Mouse (Mus musculus): ENCODE results near the gene Dach1. TPM values are rescaled to one million over a fixed set of nuclear protein-coding genes. Genes with fewer than 3 reads are reported as not detected.

Dach1 gene
- polyA plus RNA-seq, 2 experiments: 0.17 to 0.29 TPM

DNA sequence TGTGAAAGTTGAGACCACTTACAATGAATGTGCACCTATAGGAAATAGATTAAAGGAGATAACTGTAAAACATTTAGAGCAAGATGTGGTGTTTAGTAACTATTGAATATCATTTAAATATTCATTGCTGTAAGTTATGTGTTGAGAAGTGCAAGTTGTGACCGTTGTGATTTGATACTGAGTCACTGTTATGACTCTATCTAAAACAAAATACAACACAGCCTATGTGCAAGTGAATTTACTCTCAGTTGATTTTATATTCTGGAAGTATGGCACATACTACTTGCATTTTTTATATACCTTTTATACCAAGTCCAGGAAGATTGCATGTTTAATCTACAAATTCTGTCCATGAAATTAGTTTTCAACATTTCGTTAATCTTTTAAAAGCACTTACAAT, 415.6 kb downstream of the Dach1 start:
- H3K27me3 ChIP-seq (ENCODE audit: control insufficient read depth, insufficient read depth, low read length): no peaks in the 10 kb centered on the region
- H3K4me2 ChIP-seq (ENCODE audit: low read depth): no peak overlapping the region
- H3K4me3 ChIP-seq (ENCODE audit: insufficient read depth in 1 of 2, low read depth in 2 of 2, low read length in 2 of 2): no peak overlapping the region
- ATAC-seq (ENCODE audit: insufficient read depth) (no peak), DNase-seq (ENCODE audit: low read depth in 3 of 3, low spot score in 3 of 3) (no peak)
- no peak overlapping the region for H3K27ac ChIP-seq
- no peak overlapping the region for H3K9ac ChIP-seq (replicated peaks)
- no peaks in the 10 kb centered on the region for H3K9me3 ChIP-seq (ENCODE audit: control insufficient read depth, low read length)
- TF ChIP-seq EP300 (IDR thresholded peaks at IDR 0.05; ENCODE audit: low read depth) (no peak), CTCF (IDR thresholded peaks at IDR 0.05; ENCODE audit: low read depth) (no peak)
- WGBS (ENCODE audit: insufficient replicate concordance): 63% methylated on average over 2 of the region's 2 CpGs
- H3K36me3 ChIP-seq (replicated peaks; ENCODE audit: control insufficient read depth, insufficient read depth, low read depth): no peaks in the 10 kb centered on the region
- H3K4me1 ChIP-seq (replicated peaks; ENCODE audit: control insufficient read depth in 2 of 2, insufficient read depth in 2 of 2, low read length in 1 of 2): no peaks in the 10 kb centered on the region

DNA sequence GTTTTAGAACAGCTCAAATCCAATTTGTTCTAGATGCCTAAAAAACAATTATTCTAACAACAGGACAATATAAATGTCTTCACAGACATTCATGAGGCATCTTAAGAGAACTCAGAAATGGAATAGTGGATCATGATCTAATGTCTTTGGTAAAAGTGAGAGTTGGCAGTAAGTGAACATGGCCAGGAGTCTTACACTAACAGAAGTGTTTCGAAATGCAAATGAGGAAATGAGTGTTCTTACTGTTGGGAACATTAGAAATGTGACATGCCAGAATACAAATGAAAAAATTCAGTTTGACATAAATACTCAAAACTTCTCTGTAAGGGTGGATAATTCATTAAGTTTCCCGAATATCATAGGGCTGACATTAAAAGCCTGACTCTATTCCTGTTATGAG, 426.3 kb downstream of the Dach1 start:
- Histone ChIP-seq H3K4me1 (replicated peaks; ENCODE audit: control insufficient read depth in 2 of 2, insufficient read depth in 2 of 2, low read length in 1 of 2) (no peaks in the 10 kb centered on the region), H3K36me3 (replicated peaks; ENCODE audit: control insufficient read depth, insufficient read depth, low read depth) (no peaks in the 10 kb centered on the region), H3K9ac (replicated peaks) (no peak overlapping the region), H3K4me2 (ENCODE audit: low read depth) (no peak overlapping the region), H3K4me3 (ENCODE audit: insufficient read depth in 1 of 2, low read depth in 2 of 2, low read length in 2 of 2) (no peak overlapping the region), H3K9me3 (ENCODE audit: control insufficient read depth, low read length) (no peaks in the 10 kb centered on the region), H3K27me3 (ENCODE audit: control insufficient read depth, insufficient read depth, low read length) (no peaks in the 10 kb centered on the region), H3K27ac (no peak overlapping the region)
- DNase-seq (ENCODE audit: low read depth in 3 of 3, low spot score in 3 of 3) (no peak), ATAC-seq (ENCODE audit: insufficient read depth) (no peak)
- TF ChIP-seq CTCF (IDR thresholded peaks at IDR 0.05; ENCODE audit: low read depth) (no peak), EP300 (IDR thresholded peaks at IDR 0.05; ENCODE audit: low read depth) (no peak)
- 56% methylated on average over 2 of the region's 2 CpGs for WGBS (ENCODE audit: insufficient replicate concordance)

DNA sequence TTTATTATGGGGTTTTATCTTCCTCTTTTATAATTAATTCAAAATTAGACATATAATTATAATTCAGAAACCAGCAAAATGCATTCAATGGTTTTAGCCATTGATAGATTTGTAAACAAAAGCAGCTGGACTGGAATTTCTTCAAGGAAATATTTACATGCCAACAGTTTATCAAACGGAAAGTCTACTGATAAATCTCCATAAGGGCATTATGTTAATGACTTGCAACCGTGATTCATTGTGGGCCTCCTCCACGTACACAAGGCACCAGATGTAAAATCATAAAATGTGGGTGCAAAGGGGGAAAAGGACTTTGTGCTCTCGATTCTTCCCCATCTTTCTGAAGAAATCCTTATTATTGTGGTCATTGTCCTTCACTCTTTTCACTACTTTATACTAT, 426.8 kb downstream of the Dach1 start:
- no peak overlapping the region for H3K4me3 ChIP-seq (ENCODE audit: insufficient read depth in 1 of 2, low read depth in 2 of 2, low read length in 2 of 2)
- no peak overlapping the region for H3K9ac ChIP-seq (replicated peaks)
- no peaks in the 10 kb centered on the region for H3K36me3 ChIP-seq (replicated peaks; ENCODE audit: control insufficient read depth, insufficient read depth, low read depth)
- no peak overlapping the region for H3K27ac ChIP-seq
- 61% methylated on average over 4 of the region's 4 CpGs for WGBS (ENCODE audit: insufficient replicate concordance)
- no peak overlapping the region for H3K4me2 ChIP-seq (ENCODE audit: low read depth)
- H3K27me3 ChIP-seq (ENCODE audit: control insufficient read depth, insufficient read depth, low read length): no peaks in the 10 kb centered on the region
- no peak for ATAC-seq (ENCODE audit: insufficient read depth)
- TF ChIP-seq CTCF (IDR thresholded peaks at IDR 0.05; ENCODE audit: low read depth) (no peak), EP300 (IDR thresholded peaks at IDR 0.05; ENCODE audit: low read depth) (no peak)
- H3K4me1 ChIP-seq (replicated peaks; ENCODE audit: control insufficient read depth in 2 of 2, insufficient read depth in 2 of 2, low read length in 1 of 2): no peaks in the 10 kb centered on the region
- H3K9me3 ChIP-seq (ENCODE audit: control insufficient read depth, low read length): no peaks in the 10 kb centered on the region
- DNase-seq (ENCODE audit: low read depth in 3 of 3, low spot score in 3 of 3): no peak

All from liver, embryonic 14.5 days (tissue).